Mouse (Mus musculus): ENCODE measurements around the gene Qser1. TPM values are rescaled to one million over a fixed set of nuclear protein-coding genes. Genes with fewer than 3 reads are reported as not detected.

Gene Qser1
- polyA plus RNA-seq, 2 experiments = 2.4 to 2.7 TPM

- Histone ChIP-seq H3K4me3 (ENCODE audit: insufficient read depth in 1 of 2, low read depth in 2 of 2, low read length in 2 of 2) (peak overlapping the region in 1 of 2 experiments; percentile 70; a peak in 2 of 4 replicates), H3K27ac (no peak overlapping the region), H3K4me1 (replicated peaks; ENCODE audit: control insufficient read depth in 2 of 2, insufficient read depth in 2 of 2, low read length in 1 of 2) (peaks cover 0 to 5% of the 10 kb centered on the region in 2 experiments; a peak in 1 of 4 replicates), H3K4me2 (ENCODE audit: low read depth) (peak overlapping the region; percentile 69), H3K27me3 (ENCODE audit: control insufficient read depth, insufficient read depth, low read length) (peaks cover 22% of the 10 kb centered on the region), H3K36me3 (replicated peaks; ENCODE audit: control insufficient read depth, insufficient read depth, low read depth) (no peaks in the 10 kb centered on the region), H3K9me3 (ENCODE audit: control insufficient read depth, low read length) (no peaks in the 10 kb centered on the region), H3K9ac (replicated peaks) (no peak overlapping the region)
- no peak for TF ChIP-seq CTCF (IDR thresholded peaks at IDR 0.05; ENCODE audit: low read depth)
- no peak for TF ChIP-seq EP300 (IDR thresholded peaks at IDR 0.05; ENCODE audit: low read depth)
- DNase-seq (ENCODE audit: low read depth in 3 of 3, low spot score in 3 of 3) (no peak), ATAC-seq (ENCODE audit: insufficient read depth) (no peak)
- WGBS (ENCODE audit: insufficient replicate concordance) = 21% methylated on average over 6 of the region's 6 CpGs
Measured at GRCm38 (mm10) chr2:104710670-104711370, 105.7 kb downstream of the Qser1 start.

GRCm38 (mm10) chr2:104709786-104710337 lies 106.7 kb downstream of the Qser1 start:
- DNase-seq (ENCODE audit: low read depth in 3 of 3, low spot score in 3 of 3) = no peak
- Histone ChIP-seq H3K9me3 (ENCODE audit: control insufficient read depth, low read length) (no peaks in the 10 kb centered on the region), H3K36me3 (replicated peaks; ENCODE audit: control insufficient read depth, insufficient read depth, low read depth) (no peaks in the 10 kb centered on the region), H3K4me3 (ENCODE audit: insufficient read depth in 1 of 2, low read depth in 2 of 2, low read length in 2 of 2) (no peak overlapping the region), H3K27ac (no peak overlapping the region), H3K9ac (replicated peaks) (no peak overlapping the region), H3K27me3 (ENCODE audit: control insufficient read depth, insufficient read depth, low read length) (peaks cover 22% of the 10 kb centered on the region), H3K4me2 (ENCODE audit: low read depth) (no peak overlapping the region), H3K4me1 (replicated peaks; ENCODE audit: control insufficient read depth in 2 of 2, insufficient read depth in 2 of 2, low read length in 1 of 2) (peaks cover 0 to 5% of the 10 kb centered on the region in 2 experiments; a peak in 1 of 4 replicates)
- no peak for ATAC-seq (ENCODE audit: insufficient read depth)
- 43% methylated on average over 6 of the region's 6 CpGs for WGBS (ENCODE audit: insufficient replicate concordance)
- TF ChIP-seq EP300 (IDR thresholded peaks at IDR 0.05; ENCODE audit: low read depth) (no peak), CTCF (IDR thresholded peaks at IDR 0.05; ENCODE audit: low read depth) (no peak)

Other genes starting within 250 kb of the Qser1 start
- gene Cstf3, start 226.2 kb downstream of the Qser1 start, polyA plus RNA-seq (2012; rRNA removed) = 9.1 and 14.5 TPM in 2 replicates
- gene Cstf3, start 226.2 kb downstream of the Qser1 start, polyA plus RNA-seq (2014; fragmentation: Nextera tagmentation; extraction: Ambion mirVana) = 19.6 and 20.1 TPM in 2 replicates
- gene Tcp11l1, start 104.6 kb downstream of the Qser1 start, polyA plus RNA-seq (2012; rRNA removed) = 1.0 and 2.5 TPM in 2 replicates
- gene Tcp11l1, start 104.6 kb downstream of the Qser1 start, polyA plus RNA-seq (2014; fragmentation: Nextera tagmentation; extraction: Ambion mirVana) = 5.0 and 5.2 TPM in 2 replicates
- gene Pin1rt1, start 100.4 kb downstream of the Qser1 start, polyA plus RNA-seq (2012; rRNA removed) = not detected in 2 replicates
- not detected in 2 replicates for gene Pin1rt1, start 100.4 kb downstream of the Qser1 start, polyA plus RNA-seq (2014; fragmentation: Nextera tagmentation; extraction: Ambion mirVana)
- gene Depdc7, start 73.9 kb downstream of the Qser1 start, polyA plus RNA-seq (2012; rRNA removed) = 3.9 and 5.7 TPM in 2 replicates
- gene Depdc7, start 73.9 kb downstream of the Qser1 start, polyA plus RNA-seq (2014; fragmentation: Nextera tagmentation; extraction: Ambion mirVana) = 9.5 and 9.8 TPM in 2 replicates
- 0.08 and 0.09 TPM in 2 replicates for gene Prrg4, start 33.1 kb upstream of the Qser1 start, polyA plus RNA-seq (2012; rRNA removed)
- 0.15 TPM in 1 of 2 replicates, not detected in the other for gene Prrg4, start 33.1 kb upstream of the Qser1 start, polyA plus RNA-seq (2014; fragmentation: Nextera tagmentation; extraction: Ambion mirVana)
- gene Ccdc73, start 51.0 kb upstream of the Qser1 start, polyA plus RNA-seq (2012; rRNA removed) = 2.1 TPM in 1 of 2 replicates, not detected in the other
- 2.5 and 3.5 TPM in 2 replicates for gene Ccdc73, start 51.0 kb upstream of the Qser1 start, polyA plus RNA-seq (2014; fragmentation: Nextera tagmentation; extraction: Ambion mirVana)
- gene Eif3m, start 200.3 kb upstream of the Qser1 start, polyA plus RNA-seq (2012; rRNA removed) = 44.1 and 80.8 TPM in 2 replicates
- gene Eif3m, start 200.3 kb upstream of the Qser1 start, polyA plus RNA-seq (2014; fragmentation: Nextera tagmentation; extraction: Ambion mirVana) = 177 and 189 TPM in 2 replicates

Measured in liver, embryonic 14.5 days (tissue).